Mouse (Mus musculus): Measurements from ENCODE around the gene Cct3. TPM values are rescaled to one million over a fixed set of nuclear protein-coding genes. Genes with fewer than 3 reads are reported as not detected.
"Not testable (repeated sequence)": the region's sequence is repeated elsewhere in the genome, so short reads cannot be mapped to it uniquely, and the experiment has no call there.

Cct3 gene
- polyA plus RNA-seq, 1 experiment from 2014 or later: 865 TPM

- no peaks in the 10 kb centered on the region for H3K27me3 ChIP-seq (ENCODE audit: low read depth, poor library complexity, severe bottlenecking)
- DNase-seq (ENCODE audit: low spot score): no peak
- no peak overlapping the region for H3K27ac ChIP-seq (replicated peaks)
- no peaks in the 10 kb centered on the region for H3K36me3 ChIP-seq
- no peaks in the 10 kb centered on the region for H3K4me1 ChIP-seq
- H3K4me3 ChIP-seq: no peak overlapping the region
- WGBS: 89% methylated on average over 2 of the region's 2 CpGs
- no peaks in the 10 kb centered on the region for H3K9me3 ChIP-seq (replicated peaks)
Measured at GRCm38 (mm10) chr3:88276121-88276520, 20.8 kb upstream of the Cct3 start.

DNA sequence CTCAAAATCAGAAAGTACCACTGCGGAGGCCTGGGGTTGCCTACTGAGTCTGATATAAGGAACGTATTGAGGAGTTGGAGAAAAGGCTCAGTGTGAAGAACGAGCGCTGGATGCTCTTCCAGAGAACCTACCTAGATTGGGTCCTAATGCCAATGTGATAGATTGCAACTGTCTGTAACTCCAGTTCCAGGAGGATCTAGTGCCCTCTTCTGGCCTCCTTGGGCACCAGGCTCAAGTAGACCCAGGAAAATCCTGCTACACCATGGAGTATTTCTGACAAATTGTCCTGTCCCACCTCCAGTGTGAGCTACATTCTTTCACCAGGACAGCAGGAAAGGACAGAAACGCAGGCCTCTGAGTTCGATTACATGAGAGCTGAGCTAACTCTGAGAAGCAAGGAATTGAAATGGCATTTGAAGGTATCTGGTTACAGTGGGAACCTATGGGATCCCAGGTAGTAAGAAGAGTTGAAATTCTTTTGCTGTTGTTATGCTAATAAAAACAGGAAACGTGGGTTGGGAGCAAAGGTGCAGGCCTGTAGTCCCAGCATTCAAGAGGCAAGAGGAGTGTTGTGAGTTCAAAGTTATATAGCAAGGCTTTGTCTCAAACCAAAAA is 20.3 kb upstream of the Cct3 start:
- Histone ChIP-seq H3K36me3 (no peaks in the 10 kb centered on the region), H3K27ac (replicated peaks) (no peak overlapping the region), H3K27me3 (ENCODE audit: low read depth, poor library complexity, severe bottlenecking) (no peaks in the 10 kb centered on the region), H3K4me3 (no peak overlapping the region), H3K9me3 (replicated peaks) (no peaks in the 10 kb centered on the region), H3K4me1 (no peaks in the 10 kb centered on the region)
- no peak for DNase-seq (ENCODE audit: low spot score)
- 55% methylated on average over 7 of the region's 7 CpGs for WGBS

DNA sequence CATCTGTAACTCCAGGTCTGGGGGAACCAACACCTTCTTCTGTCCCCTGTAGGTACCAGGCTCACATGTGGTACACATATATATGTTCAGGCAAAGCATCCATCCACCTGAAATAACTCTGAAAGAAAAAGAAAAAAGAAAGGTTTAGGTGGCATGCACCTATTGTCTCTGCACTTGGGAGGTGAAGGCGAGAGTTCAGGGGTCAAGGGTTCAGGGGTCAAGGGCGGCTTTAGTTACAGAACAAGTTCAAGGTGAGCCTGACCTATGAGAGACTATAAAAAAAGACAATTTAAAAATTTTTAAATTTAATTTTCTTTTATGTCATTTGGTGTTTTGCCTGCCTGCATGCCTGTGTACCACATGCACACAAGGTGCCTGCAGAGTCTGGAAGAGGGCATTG is 16.9 kb upstream of the Cct3 start:
- no peak overlapping the region for H3K27ac ChIP-seq (replicated peaks)
- H3K4me1 ChIP-seq: no peaks in the 10 kb centered on the region
- no peaks in the 10 kb centered on the region for H3K9me3 ChIP-seq (replicated peaks)
- peaks cover 2% of the 10 kb centered on the region; the same call in 1 of the 2 replicates for H3K36me3 ChIP-seq
- H3K27me3 ChIP-seq (ENCODE audit: low read depth, poor library complexity, severe bottlenecking): no peaks in the 10 kb centered on the region
- no peak for DNase-seq (ENCODE audit: low spot score)
- H3K4me3 ChIP-seq: no peak overlapping the region
- WGBS: 88% methylated on average over 2 of the region's 2 CpGs

DNA sequence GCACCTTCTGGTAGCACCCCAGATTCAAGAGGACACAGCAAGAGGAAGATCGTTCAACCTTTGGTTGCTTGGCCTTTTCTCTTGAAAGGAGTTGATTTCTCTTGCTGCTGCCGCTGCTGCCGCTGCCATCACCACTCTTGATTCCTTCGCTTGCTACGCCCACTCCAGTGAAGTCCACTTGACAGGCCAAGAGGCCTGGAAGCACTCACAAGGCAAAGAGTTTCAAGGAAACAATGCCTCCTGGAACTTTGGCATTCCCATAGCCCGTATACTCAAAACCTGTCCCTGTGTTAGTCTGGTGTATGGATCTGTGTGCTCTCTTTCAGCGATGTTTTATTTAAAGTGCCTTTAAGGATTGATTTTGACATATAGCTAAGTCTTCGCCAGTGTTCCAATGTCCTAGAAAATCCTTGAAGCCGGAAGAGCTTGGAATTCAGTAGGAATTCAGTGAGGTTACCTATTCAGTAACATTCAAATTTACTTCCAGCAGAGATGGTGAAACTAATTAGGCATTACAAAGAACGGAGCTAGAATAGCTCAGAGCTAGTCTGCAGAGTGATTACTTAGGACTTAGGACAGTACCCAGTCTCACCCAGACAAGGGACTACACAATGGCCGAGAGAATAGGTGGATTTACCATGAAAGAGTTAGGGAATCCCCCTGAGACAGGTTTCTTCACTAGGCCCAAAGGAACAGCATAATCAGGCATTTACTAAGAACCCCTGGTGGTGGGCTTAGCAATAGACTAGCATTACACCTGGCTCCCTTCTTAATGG is 15.6 kb upstream of the Cct3 start:
- not testable (repeated sequence) for DNase-seq (ENCODE audit: low spot score); H3K27me3 ChIP-seq (ENCODE audit: low read depth, poor library complexity, severe bottlenecking); H3K4me1 ChIP-seq; H3K36me3 ChIP-seq; H3K27ac ChIP-seq (replicated peaks); H3K4me3 ChIP-seq; H3K9me3 ChIP-seq (replicated peaks)
- WGBS: 66% methylated on average over 11 of the region's 11 CpGs

DNA sequence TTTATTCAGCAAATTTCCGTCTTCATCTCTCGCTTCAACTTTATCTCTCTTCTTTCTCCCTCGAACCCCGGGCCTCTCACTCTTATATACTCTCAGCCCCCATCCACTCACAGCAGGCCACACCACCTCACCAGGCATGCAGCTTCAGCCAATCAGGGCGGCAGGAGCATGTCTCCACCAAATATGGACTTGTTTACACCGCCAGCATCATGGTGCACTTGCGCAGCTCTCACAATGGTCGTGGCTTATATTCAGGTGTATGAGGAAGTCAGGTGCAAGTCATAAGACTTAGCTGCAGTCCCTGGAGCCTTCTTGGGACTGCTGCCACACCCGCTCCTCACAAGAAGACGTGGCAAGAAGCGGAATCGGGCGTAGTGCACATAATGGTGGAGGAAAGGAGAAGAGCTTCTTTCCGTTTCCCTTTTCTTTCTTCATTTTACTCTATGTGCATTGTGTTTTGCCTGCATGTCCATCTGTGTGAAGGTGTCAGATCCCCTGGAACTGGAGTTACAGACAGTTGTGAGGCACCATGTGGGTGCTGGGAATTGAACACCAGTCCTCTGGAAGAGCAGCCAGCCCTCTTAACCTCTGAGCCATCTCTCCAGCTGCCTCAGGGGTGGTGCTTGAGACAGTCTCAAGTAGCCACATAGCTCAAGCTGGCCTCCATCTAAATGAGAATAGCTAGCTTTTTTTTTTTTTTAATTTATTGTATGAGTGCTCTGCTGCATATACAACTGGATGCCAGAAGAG is 11.9 kb upstream of the Cct3 start:
- DNase-seq (ENCODE audit: low spot score); H3K9me3 ChIP-seq (replicated peaks); H3K27me3 ChIP-seq (ENCODE audit: low read depth, poor library complexity, severe bottlenecking); H3K4me1 ChIP-seq; H3K4me3 ChIP-seq; H3K27ac ChIP-seq (replicated peaks): not testable (repeated sequence)
- H3K36me3 ChIP-seq: peaks cover 14% of the 10 kb centered on the region
- WGBS: 95% methylated on average over 14 of the region's 14 CpGs

GRCm38 (mm10) chr3:88285565-88285895 is 11.4 kb upstream of the Cct3 start:
- not testable (repeated sequence) for H3K4me1 ChIP-seq; H3K27ac ChIP-seq (replicated peaks); H3K9me3 ChIP-seq (replicated peaks); H3K4me3 ChIP-seq; DNase-seq (ENCODE audit: low spot score); H3K27me3 ChIP-seq (ENCODE audit: low read depth, poor library complexity, severe bottlenecking)
- peaks cover 14% of the 10 kb centered on the region for H3K36me3 ChIP-seq
- 67% methylated on average over 2 of the region's 2 CpGs for WGBS

- peaks cover 14% of the 10 kb centered on the region for H3K36me3 ChIP-seq
- H3K9me3 ChIP-seq (replicated peaks): no peaks in the 10 kb centered on the region
- 93% methylated on average over 4 of the region's 4 CpGs for WGBS
- no peak within 1 kb of the TSS for H3K27ac ChIP-seq (replicated peaks)
- H3K4me1 ChIP-seq: no peaks in the 10 kb centered on the region
- no peaks in the 10 kb centered on the region for H3K27me3 ChIP-seq (ENCODE audit: low read depth, poor library complexity, severe bottlenecking)
- H3K4me3 ChIP-seq: no peak within 1 kb of the TSS
- DNase-seq (ENCODE audit: low spot score): no peak
Measured at GRCm38 (mm10) chr3:88287110-88287509, 9.8 kb upstream of the Cct3 start, which contains the start of gene Gm38392. Gene Gm38392 (minus strand): TSS chr3:88287210.

GRCm38 (mm10) chr3:88288133-88288713 is 8.7 kb upstream of the Cct3 start:
- H3K27ac ChIP-seq (replicated peaks); H3K4me3 ChIP-seq; H3K27me3 ChIP-seq (ENCODE audit: low read depth, poor library complexity, severe bottlenecking); H3K4me1 ChIP-seq; H3K9me3 ChIP-seq (replicated peaks); DNase-seq (ENCODE audit: low spot score): not testable (repeated sequence)
- WGBS: 81% methylated on average over 8 of the region's 10 CpGs
- H3K36me3 ChIP-seq: peaks cover 14% of the 10 kb centered on the region

DNA sequence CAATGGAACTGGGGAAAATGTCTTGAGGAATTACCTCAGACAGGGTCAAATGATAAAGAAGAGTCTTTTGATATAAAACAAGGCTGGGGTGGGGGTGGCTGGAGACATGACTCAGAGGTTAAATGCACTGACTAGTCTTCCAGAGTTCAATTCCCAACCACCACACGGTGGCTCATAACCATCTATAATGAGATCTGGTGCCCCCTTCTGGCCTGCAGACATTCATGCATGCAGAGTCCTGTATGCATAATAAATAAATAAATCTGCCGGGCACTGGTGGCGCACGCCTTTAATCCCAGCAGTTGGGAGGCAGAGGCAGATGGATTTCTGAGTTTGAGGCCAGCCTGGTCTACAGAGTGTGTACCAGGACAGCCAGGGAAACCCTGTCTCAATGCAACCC is 4.9 kb upstream of the Cct3 start:
- DNase-seq (ENCODE audit: low spot score): peak; percentile 25
- 69% methylated on average over 4 of the region's 4 CpGs for WGBS
- Histone ChIP-seq H3K27ac (replicated peaks) (no peak overlapping the region), H3K4me1 (peaks cover 9% of the 10 kb centered on the region), H3K9me3 (replicated peaks) (no peaks in the 10 kb centered on the region), H3K27me3 (ENCODE audit: low read depth, poor library complexity, severe bottlenecking) (no peaks in the 10 kb centered on the region), H3K4me3 (no peak overlapping the region), H3K36me3 (no peaks in the 10 kb centered on the region)

GRCm38 (mm10) chr3:88295272-88295671 is 1.6 kb upstream of the Cct3 start:
- not testable (repeated sequence) for H3K27me3 ChIP-seq (ENCODE audit: low read depth, poor library complexity, severe bottlenecking); DNase-seq (ENCODE audit: low spot score); H3K9me3 ChIP-seq (replicated peaks)
- peak overlapping the region; percentile 85 for H3K4me3 ChIP-seq
- H3K27ac ChIP-seq (replicated peaks): peak overlapping the region; percentile 96
- 76% methylated on average over 1 of the region's 1 CpGs for WGBS
- H3K4me1 ChIP-seq: peaks cover 23% of the 10 kb centered on the region
- H3K36me3 ChIP-seq: peaks cover 20% of the 10 kb centered on the region

DNA sequence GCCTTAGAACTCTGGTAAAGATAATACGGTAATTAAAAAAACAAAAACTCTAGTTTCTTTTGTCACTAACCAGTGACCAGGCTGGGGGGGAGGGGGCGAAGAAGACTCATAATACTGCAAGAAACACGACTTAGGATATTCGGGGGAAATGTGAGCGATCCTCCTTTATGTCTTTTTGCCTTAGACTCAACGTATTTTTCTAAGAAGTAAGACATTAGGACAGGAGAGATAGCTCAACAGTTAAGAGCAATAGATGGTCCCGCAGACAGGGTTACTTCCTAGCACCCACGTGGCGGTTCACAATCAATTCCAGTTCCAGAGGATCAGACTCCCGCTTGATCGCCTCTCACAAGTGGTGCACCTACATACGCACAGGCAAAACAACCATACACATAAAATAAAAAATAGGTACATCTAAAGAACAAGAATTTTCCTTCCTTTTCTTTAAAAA is 781 bp upstream of the Cct3 start:
- Histone ChIP-seq H3K27ac (replicated peaks) (peak overlapping the region; percentile 96), H3K4me3 (peak overlapping the region; percentile 85), H3K9me3 (replicated peaks) (no peaks in the 10 kb centered on the region), H3K36me3 (peaks cover 29% of the 10 kb centered on the region), H3K27me3 (ENCODE audit: low read depth, poor library complexity, severe bottlenecking) (no peaks in the 10 kb centered on the region), H3K4me1 (peaks cover 23% of the 10 kb centered on the region)
- no peak for DNase-seq (ENCODE audit: low spot score)
- WGBS: under 1% methylated on average over 12 of the region's 12 CpGs

GRCm38 (mm10) chr3:88297321-88297851 is 470 bp downstream of the Cct3 start:
- Histone ChIP-seq H3K9me3 (replicated peaks) (no peaks in the 10 kb centered on the region), H3K27ac (replicated peaks) (peak overlapping the region; percentile 96), H3K27me3 (ENCODE audit: low read depth, poor library complexity, severe bottlenecking) (no peaks in the 10 kb centered on the region), H3K36me3 (peaks cover 41% of the 10 kb centered on the region), H3K4me1 (peaks cover 23% of the 10 kb centered on the region), H3K4me3 (peak overlapping the region; percentile 85)
- DNase-seq (ENCODE audit: low spot score): no peak
- WGBS: under 1% methylated on average over 30 of the region's 30 CpGs

Data from midbrain, embryonic 10.5 days (tissue).